Comparison of ENCODE assay signal across 9 mouse cellular contexts in the genomic region with DNA sequence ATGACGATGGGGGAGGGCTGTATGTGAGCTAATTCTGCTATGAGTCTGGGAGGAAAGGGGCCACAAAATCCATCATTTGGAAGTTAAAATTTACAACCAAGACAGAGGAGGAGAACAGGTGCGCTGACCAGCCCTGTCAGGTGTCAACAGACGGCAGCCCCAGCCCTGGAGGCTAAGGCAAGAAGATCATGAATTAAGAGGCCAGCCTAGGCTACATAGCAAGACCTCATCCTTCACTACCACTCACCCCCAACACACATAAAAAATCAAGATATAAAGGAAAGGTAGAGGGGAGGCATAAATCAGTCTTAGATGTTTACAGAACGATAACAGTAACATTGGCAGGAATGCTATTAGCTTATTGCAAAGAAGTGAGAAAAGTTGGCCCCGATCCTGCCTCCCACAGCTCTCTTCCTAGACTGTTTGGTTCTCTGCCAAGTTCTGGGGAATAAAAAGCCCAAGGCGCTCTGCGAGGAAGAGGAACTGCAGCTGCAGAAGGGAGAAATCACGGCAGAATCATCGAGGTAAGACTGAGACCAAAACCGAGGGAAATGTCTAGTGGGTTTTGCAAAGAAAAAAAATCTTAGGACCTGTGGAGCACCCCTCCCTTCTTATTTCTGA. TPM values are rescaled to one million over a fixed set of nuclear protein-coding genes. Genes with fewer than 3 reads are reported as not detected.
DNase-seq lines count a peak whose midpoint lies in the region; ATAC-seq lines count a peak whose summit lies in the region.
"Had no signal": no experiment of that assay in that cellular context is flagged by ENCODE, and none has a peak within 500 bp of the region (broad histone marks: within the 10 kb centered on the region; RNA-seq: fewer than 3 reads in every experiment).

A gene (plus strand): TSS at position 477 of the 621 bp plus-strand sequence.

- WGBS in forebrain, embryonic 16.5 days = 30% methylated on average over 10 of the region's 10 CpGs

- no peak for DNase-seq in urinary bladder, adult 2 months (ENCODE audit: low spot score)
- no peak for DNase-seq in urinary bladder, postnatal 25 days (ENCODE audit: low spot score)
- peak; percentile 54 to 63 for DNase-seq in heart, postnatal 14 days
- DNase-seq in layer of hippocampus, adult 9-11 months = peak; percentile 79
- DNase-seq in mesoderm, embryonic 11.5 days (ENCODE audit: low read depth, low spot score) = peak; percentile 33
- DNase-seq in spleen, adult 12 weeks (ENCODE audit: low spot score) = no peak
- DNase-seq in embryo, embryonic 11 days = no peak
- DNase-seq: liver, embryonic 13.5 days had no signal

- H3K4me2 ChIP-seq in forebrain, embryonic 16.5 days (ENCODE audit: low read length) = peak within 1 kb of the TSS; percentile 12
- H3K4me2 ChIP-seq: liver, embryonic 13.5 days had no signal

- ATAC-seq in forebrain, embryonic 16.5 days = peak; percentile 67

- no peaks in the 10 kb centered on the region for H3K36me3 ChIP-seq in forebrain, embryonic 16.5 days (ENCODE audit: control insufficient read depth, insufficient read depth)
- H3K36me3 ChIP-seq: liver, embryonic 13.5 days had no signal

- H3K4me3 ChIP-seq in forebrain, embryonic 16.5 days (replicated peaks; ENCODE audit: low read length) = no peak within 1 kb of the TSS
- H3K4me3 ChIP-seq: liver, embryonic 13.5 days had no signal

- intact Hi-C loops in heart, postnatal 14 days (cut with DNase I) = no loop called here

- peaks cover 8% of the 10 kb centered on the region for H3K4me1 ChIP-seq in forebrain, embryonic 16.5 days (replicated peaks; ENCODE audit: control insufficient read depth, insufficient read depth, low read length)
- H3K4me1 ChIP-seq: liver, embryonic 13.5 days had no signal

- H3K9me3 ChIP-seq in forebrain, embryonic 16.5 days (ENCODE audit: control insufficient read depth, low read length) = no peaks in the 10 kb centered on the region
- H3K9me3 ChIP-seq: liver, embryonic 13.5 days had no signal

- no peaks in the 10 kb centered on the region for H3K27me3 ChIP-seq in forebrain, embryonic 16.5 days (replicated peaks; ENCODE audit: control insufficient read depth, insufficient read depth, low read length)
- H3K27me3 ChIP-seq: liver, embryonic 13.5 days had no signal

- H3K9ac ChIP-seq in forebrain, embryonic 16.5 days (replicated peaks; ENCODE audit: low read depth, low read length) = no peak within 1 kb of the TSS
- H3K9ac ChIP-seq: liver, embryonic 13.5 days had no signal

- no peak within 1 kb of the TSS for H3K27ac ChIP-seq in forebrain, embryonic 16.5 days (ENCODE audit: low read length)
- H3K27ac ChIP-seq: liver, embryonic 13.5 days had no signal

RNA-seq across cellular contexts. Expression of the gene that starts here (rescaled TPM):
- polyA plus RNA-seq in urinary bladder, adult 2 months (2012; rRNA removed) = 19.5 and 24.4 TPM in 2 replicates
- polyA plus RNA-seq in forebrain, embryonic 16.5 days (2015; fragmentation: Nextera tagmentation; extraction: Ambion mirVana) = 0.71 and 1.1 TPM in 2 replicates
- 1 to 10 TPM; 4.1 to 6.5 TPM for total RNA-seq in heart, postnatal 14 days (2021)

Comparison
In these comparisons a context has a peak if more than half of its experiments do, and no peak if none do; other contexts are left out.
1. DNase-seq: peak in heart, postnatal 14 days (2 of 2), layer of hippocampus, adult 9-11 months (single experiment) and mesoderm, embryonic 11.5 days (single experiment); none in urinary bladder, adult 2 months (single experiment), urinary bladder, postnatal 25 days (single experiment), spleen, adult 12 weeks (single experiment) and embryo, embryonic 11 days (single experiment).